Mouse (Mus musculus) small intestine, adult 2 months (tissue): ENCODE measurements around the gene Atp2b1.

ENCODE experiments used
- CTCF ChIP-seq: fragments of 200-500 bp; IDR thresholded peaks from 2 replicates; pipeline ENCODE4 v1.5.1; 2012; ENCODE audit warnings: low read depth, mild to moderate bottlenecking, control low read depth, inconsistent platforms, low read length, moderate library complexity, mixed read lengths; ENCODE audit not compliant: insufficient replicate concordance, insufficient read length; ENCODE audit errors: extremely low read depth
- POLR2A ChIP-seq: fragments of 200-500 bp; IDR thresholded peaks from 2 replicates; pipeline ENCODE4 v1.6.1; 2012; ENCODE audit warnings: low read depth, mild to moderate bottlenecking, control low read depth, inconsistent platforms, low read length, moderate library complexity

- TF ChIP-seq POLR2A (no peak), CTCF (no peak)
Observed at GRCm38 (mm10) chr10:98930143-98930542, 15.9 kb downstream of the Atp2b1 start.
